Mouse (Mus musculus) neural tube, embryonic 12.5 days (tissue): Measurements from ENCODE around the gene Zfp800. TPM values are rescaled to one million over a fixed set of nuclear protein-coding genes. Genes with fewer than 3 reads are reported as not detected.

Experiments
- ATAC-seq: fragments of 200-750 bp; cut with Nextera tagmentation; 2 replicates; pipeline ENCODE4 v1.8.0; 2017; ENCODE audit warnings: low read depth, mild to moderate bottlenecking, moderate TSS enrichment, moderate library complexity; ENCODE audit not compliant: low FRiP score
- H3K27ac ChIP-seq: fragments of 300-500 bp; sonication (generic); 2 replicates; pipeline ENCODE4 v1.5.1; 2016
- H3K27me3 ChIP-seq: fragments of 300-500 bp; sonication (generic); replicated peaks from 2 replicates; pipeline ENCODE4 v1.6.1; 2016; ENCODE audit warnings: mild to moderate bottlenecking
- H3K36me3 ChIP-seq: fragments of 300-500 bp; sonication (generic); 2 replicates; pipeline ENCODE4 v1.6.1; 2016; ENCODE audit warnings: mild to moderate bottlenecking
- H3K4me1 ChIP-seq: fragments of 300-500 bp; sonication (generic); 2 replicates; pipeline ENCODE4 v1.6.1; 2016
- H3K4me2 ChIP-seq: fragments of 300-500 bp; sonication (generic); replicated peaks from 2 replicates; pipeline ENCODE4 v1.6.1; 2016; ENCODE audit warnings: mild to moderate bottlenecking
- H3K4me3 ChIP-seq: fragments of 300-500 bp; sonication (generic); 2 replicates; pipeline ENCODE4 v1.5.1; 2016
- H3K9ac ChIP-seq: fragments of 300-500 bp; sonication (generic); 2 replicates; pipeline ENCODE4 v1.6.1; 2016; ENCODE audit warnings: mild to moderate bottlenecking
- H3K9me3 ChIP-seq: fragments of 300-500 bp; sonication (generic); 2 replicates; pipeline ENCODE4 v1.6.1; 2016; ENCODE audit warnings: mild to moderate bottlenecking
- WGBS: fragments of 180-500 bp; shearing (Covaris S2); methylation state at CpG from one replicate; pipeline ENCODE4 v1.1.7; 2016; 5-methylcytosine and 5-hydroxymethylcytosine counted together
- polyA plus RNA-seq: library from polyadenylated mRNA; unstranded; fragments of >200 nt; fragmentation: Nextera tagmentation; extraction: Ambion mirVana; gene quantifications from 2 replicates; pipeline ENCODE4 v1.2.1, GENCODE M21; 2016

The Zfp800 gene
- polyA plus RNA-seq, 1 experiment from 2014 or later, result 22.0 TPM

DNA sequence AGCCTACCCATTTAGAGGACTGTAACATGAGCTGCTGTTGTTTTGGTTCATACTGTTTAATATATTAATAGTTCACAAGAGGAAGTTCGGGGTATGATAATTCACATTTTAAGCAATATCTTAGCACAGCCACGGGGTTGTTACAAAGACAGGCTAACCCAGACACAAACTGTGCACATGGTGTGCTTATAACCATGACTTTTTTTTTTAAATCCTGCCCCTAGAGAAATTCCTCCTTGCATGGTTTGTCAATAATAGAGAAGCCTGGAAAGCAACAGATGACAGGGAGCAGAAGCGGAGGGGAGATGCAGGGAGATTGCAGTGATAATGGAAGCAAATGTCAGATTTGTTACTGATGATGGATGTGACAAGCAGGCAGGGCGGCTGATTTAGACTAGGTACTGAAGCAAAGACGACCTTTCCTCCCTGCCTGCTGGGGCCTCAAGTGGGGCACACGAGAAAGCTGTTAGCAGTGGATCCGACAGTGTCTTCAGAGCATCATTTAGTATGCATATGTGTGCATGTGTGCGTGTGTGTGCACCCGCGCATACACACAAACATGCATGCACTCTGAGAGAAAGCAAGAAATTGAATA lies 68.7 kb downstream of the Zfp800 start:
- Histone ChIP-seq H3K9me3 (no peaks in the 10 kb centered on the region), H3K27ac (no peak overlapping the region), H3K4me2 (no peak overlapping the region), H3K4me3 (no peak overlapping the region), H3K9ac (no peak overlapping the region), H3K27me3 (no peaks in the 10 kb centered on the region), H3K36me3 (no peaks in the 10 kb centered on the region), H3K4me1 (no peaks in the 10 kb centered on the region)
- ATAC-seq, result no peak
- 68% methylated on average over 10 of the region's 10 CpGs for WGBS

DNA sequence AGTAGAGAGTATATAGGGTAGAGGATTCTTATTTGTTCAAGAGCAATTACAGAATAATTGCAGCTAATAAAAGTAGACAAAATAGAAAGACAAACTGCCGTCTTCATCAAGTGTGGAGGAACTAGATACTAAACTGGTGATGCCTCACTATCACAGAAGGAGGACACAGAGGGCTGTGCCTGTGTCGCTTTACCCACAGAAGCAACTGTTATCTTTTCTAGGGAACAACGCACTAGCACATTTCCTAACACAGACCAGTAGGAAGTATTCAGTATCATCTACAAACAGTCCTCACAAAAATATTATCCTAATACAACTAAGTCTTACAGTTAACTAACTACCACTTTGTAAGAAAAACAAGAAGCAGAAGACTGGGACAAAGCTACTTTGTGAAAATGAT lies 71.1 kb downstream of the Zfp800 start:
- Histone ChIP-seq H3K27ac (no peak overlapping the region), H3K4me2 (no peak overlapping the region), H3K9me3 (no peaks in the 10 kb centered on the region), H3K4me3 (no peak overlapping the region), H3K4me1 (no peaks in the 10 kb centered on the region), H3K27me3 (no peaks in the 10 kb centered on the region), H3K9ac (no peak overlapping the region), H3K36me3 (no peaks in the 10 kb centered on the region)
- no peak for ATAC-seq
- 85% methylated on average over 3 of the region's 3 CpGs for WGBS

DNA sequence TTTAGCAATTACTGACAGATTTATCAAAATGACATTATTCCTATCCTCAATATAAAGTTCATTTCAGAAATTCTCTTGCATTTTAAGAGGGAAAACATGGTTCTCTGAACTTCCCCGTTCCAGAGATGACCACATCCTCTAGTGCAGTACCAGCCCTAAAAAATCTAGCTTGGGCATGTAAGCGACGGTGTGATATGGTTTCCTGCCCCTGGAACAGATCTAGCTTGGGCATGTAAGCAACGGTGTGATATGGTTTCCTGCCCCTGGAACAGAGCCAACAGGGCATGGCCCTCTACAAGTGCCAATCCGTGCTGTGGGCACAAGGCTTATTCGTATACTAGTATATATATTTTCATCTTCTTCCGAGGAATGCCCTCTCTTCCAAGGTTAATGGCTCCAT lies 75.4 kb downstream of the Zfp800 start:
- H3K27me3 ChIP-seq, result no peaks in the 10 kb centered on the region
- H3K4me1 ChIP-seq, result no peaks in the 10 kb centered on the region
- H3K4me3 ChIP-seq, result no peak overlapping the region
- no peaks in the 10 kb centered on the region for H3K9me3 ChIP-seq
- WGBS, result 93% methylated on average over 7 of the region's 7 CpGs
- no peaks in the 10 kb centered on the region for H3K36me3 ChIP-seq
- H3K9ac ChIP-seq, result no peak overlapping the region
- H3K27ac ChIP-seq, result no peak overlapping the region
- no peak for ATAC-seq
- H3K4me2 ChIP-seq, result no peak overlapping the region

DNA sequence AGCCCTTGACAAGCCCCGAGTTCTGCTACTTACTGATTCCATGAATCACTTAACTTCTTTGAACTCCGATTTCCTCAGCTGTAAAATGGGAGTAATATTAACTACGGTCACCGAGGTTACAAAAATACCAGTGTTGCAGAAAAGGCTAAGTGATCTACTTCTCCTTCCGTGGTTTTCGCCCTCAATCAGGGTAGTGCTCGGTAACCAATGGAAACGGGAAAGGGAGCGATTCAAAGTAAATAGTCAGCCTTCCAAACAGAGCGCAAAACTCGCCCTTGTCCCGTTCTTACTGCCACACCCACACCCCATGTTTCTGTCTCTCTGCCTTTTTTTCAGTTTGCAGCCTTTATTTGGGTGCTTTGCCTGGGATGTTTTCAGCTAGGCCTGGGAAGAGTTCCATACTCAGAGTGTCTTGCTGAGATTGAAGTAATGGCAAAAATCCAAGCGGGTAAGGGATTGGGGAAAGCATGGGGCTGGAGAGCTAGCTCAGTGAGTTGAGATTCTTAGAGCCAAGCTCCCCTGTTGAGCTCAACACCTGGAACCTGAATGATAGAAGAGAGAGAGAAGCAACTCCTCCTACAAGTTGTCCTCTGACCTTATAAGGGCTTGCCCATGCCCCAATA lies 78.0 kb downstream of the Zfp800 start:
- no peak overlapping the region for H3K27ac ChIP-seq
- H3K27me3 ChIP-seq, result no peaks in the 10 kb centered on the region
- H3K4me2 ChIP-seq, result no peak overlapping the region
- no peaks in the 10 kb centered on the region for H3K4me1 ChIP-seq
- H3K36me3 ChIP-seq, result no peaks in the 10 kb centered on the region
- no peaks in the 10 kb centered on the region for H3K9me3 ChIP-seq
- no peak overlapping the region for H3K4me3 ChIP-seq
- WGBS, result 60% methylated on average over 13 of the region's 13 CpGs
- no peak overlapping the region for H3K9ac ChIP-seq
- no peak for ATAC-seq

- Histone ChIP-seq H3K4me1 (no peaks in the 10 kb centered on the region), H3K9me3 (no peaks in the 10 kb centered on the region), H3K27me3 (no peaks in the 10 kb centered on the region), H3K27ac (no peak overlapping the region), H3K36me3 (no peaks in the 10 kb centered on the region), H3K9ac (no peak overlapping the region), H3K4me3 (no peak overlapping the region), H3K4me2 (no peak overlapping the region)
- ATAC-seq, result no peak
- 80% methylated on average over 13 of the region's 13 CpGs for WGBS
Measured at GRCm38 (mm10) chr6:28318820-28319573, 78.8 kb downstream of the Zfp800 start.

DNA sequence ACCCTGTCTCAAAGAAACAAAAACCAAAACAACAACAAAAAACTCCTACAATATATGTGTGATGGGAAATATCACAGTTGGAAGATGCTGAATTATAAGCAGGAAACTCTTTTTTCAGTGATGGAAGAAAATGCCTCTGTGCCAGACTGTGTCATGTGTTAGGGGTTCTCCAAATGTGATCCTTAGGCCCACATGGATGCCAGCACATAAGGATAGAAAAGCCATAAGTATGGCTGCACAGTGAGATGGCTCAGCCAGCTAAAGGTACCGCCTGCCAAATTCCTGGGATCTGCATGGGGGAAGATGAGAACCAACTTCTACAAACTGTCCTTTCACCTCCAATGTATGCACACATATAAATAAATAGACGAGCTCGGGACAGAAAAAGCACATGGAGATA lies 82.6 kb downstream of the Zfp800 start:
- no peaks in the 10 kb centered on the region for H3K9me3 ChIP-seq
- no peak for ATAC-seq
- no peak overlapping the region for H3K4me3 ChIP-seq
- H3K27me3 ChIP-seq, result no peaks in the 10 kb centered on the region
- no peak overlapping the region for H3K4me2 ChIP-seq
- no peaks in the 10 kb centered on the region for H3K4me1 ChIP-seq
- WGBS, result 95% methylated on average over 3 of the region's 3 CpGs
- H3K9ac ChIP-seq, result no peak overlapping the region
- H3K27ac ChIP-seq, result no peak overlapping the region
- no peaks in the 10 kb centered on the region for H3K36me3 ChIP-seq

GRCm38 (mm10) chr6:28312067-28312466 lies 85.7 kb downstream of the Zfp800 start:
- 84% methylated on average over 2 of the region's 2 CpGs for WGBS
- Histone ChIP-seq H3K27ac (no peak overlapping the region), H3K9me3 (no peaks in the 10 kb centered on the region), H3K4me1 (no peaks in the 10 kb centered on the region), H3K4me3 (no peak overlapping the region), H3K4me2 (no peak overlapping the region), H3K27me3 (no peaks in the 10 kb centered on the region), H3K36me3 (no peaks in the 10 kb centered on the region), H3K9ac (no peak overlapping the region)
- no peak for ATAC-seq

- Histone ChIP-seq H3K4me1 (no peaks in the 10 kb centered on the region), H3K4me3 (no peak overlapping the region), H3K9me3 (no peaks in the 10 kb centered on the region), H3K4me2 (no peak overlapping the region), H3K27me3 (no peaks in the 10 kb centered on the region), H3K9ac (no peak overlapping the region), H3K36me3 (no peaks in the 10 kb centered on the region), H3K27ac (no peak overlapping the region)
- ATAC-seq, result no peak
Measured at GRCm38 (mm10) chr6:28309692-28310091, 88.1 kb downstream of the Zfp800 start.

DNA sequence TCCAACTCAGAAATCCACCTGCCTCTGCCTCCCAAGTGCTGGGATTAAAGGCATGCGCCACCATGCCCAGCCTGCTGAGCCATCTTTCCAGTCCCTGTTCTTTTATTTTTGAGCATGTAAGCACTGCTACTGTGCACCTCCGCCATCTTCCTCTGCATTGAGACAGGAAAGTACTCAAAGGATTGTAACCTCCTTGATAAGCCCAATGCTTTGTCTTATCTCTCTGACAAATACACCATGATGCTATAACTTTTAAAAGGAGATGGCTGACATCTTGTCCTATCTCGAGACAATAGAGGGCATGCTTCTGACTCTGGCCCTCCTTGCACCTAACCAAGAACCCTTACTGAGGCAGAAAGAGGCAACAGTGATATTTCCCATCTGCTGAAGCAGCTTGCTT lies 88.9 kb downstream of the Zfp800 start:
- WGBS, result 88% methylated on average over 3 of the region's 3 CpGs
- Histone ChIP-seq H3K9ac (no peak overlapping the region), H3K36me3 (no peaks in the 10 kb centered on the region), H3K4me1 (no peaks in the 10 kb centered on the region), H3K9me3 (no peaks in the 10 kb centered on the region), H3K27me3 (no peaks in the 10 kb centered on the region), H3K4me2 (no peak overlapping the region), H3K4me3 (no peak overlapping the region), H3K27ac (no peak overlapping the region)
- ATAC-seq, result no peak

GRCm38 (mm10) chr6:28306702-28307101 lies 91.1 kb downstream of the Zfp800 start:
- Histone ChIP-seq H3K4me3 (no peak overlapping the region), H3K27ac (no peak overlapping the region), H3K27me3 (no peaks in the 10 kb centered on the region), H3K9me3 (no peaks in the 10 kb centered on the region), H3K4me1 (no peaks in the 10 kb centered on the region), H3K36me3 (no peaks in the 10 kb centered on the region), H3K9ac (no peak overlapping the region), H3K4me2 (no peak overlapping the region)
- WGBS, result 80% methylated on average over 2 of the region's 2 CpGs
- ATAC-seq, result no peak

DNA sequence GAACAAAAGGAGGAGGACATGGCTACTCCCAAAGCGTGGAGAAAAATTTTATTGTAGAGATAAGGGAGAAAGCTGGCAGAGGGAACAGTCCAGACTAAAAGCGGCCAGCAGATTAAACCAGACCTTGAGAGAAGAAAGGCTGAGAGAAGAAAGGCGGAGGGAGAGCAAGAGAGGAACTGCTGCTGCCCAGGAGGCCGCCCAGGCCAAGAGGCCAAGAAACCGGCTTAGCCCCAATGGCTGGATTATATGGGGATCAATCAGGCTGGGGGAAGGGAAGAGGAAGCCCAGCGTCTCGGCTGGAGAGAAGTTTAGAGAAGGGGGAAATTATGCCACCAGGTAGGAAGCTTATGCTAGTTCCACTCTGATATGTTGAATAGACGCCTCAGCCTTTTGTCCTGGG lies 101.5 kb downstream of the Zfp800 start:
- H3K27ac ChIP-seq, result no peak overlapping the region
- no peaks in the 10 kb centered on the region for H3K36me3 ChIP-seq
- H3K27me3 ChIP-seq, result no peaks in the 10 kb centered on the region
- no peak overlapping the region for H3K4me2 ChIP-seq
- 25% methylated on average over 8 of the region's 8 CpGs for WGBS
- no peak overlapping the region for H3K4me3 ChIP-seq
- no peak for ATAC-seq
- no peaks in the 10 kb centered on the region for H3K9me3 ChIP-seq
- no peak overlapping the region for H3K9ac ChIP-seq
- no peaks in the 10 kb centered on the region for H3K4me1 ChIP-seq

DNA sequence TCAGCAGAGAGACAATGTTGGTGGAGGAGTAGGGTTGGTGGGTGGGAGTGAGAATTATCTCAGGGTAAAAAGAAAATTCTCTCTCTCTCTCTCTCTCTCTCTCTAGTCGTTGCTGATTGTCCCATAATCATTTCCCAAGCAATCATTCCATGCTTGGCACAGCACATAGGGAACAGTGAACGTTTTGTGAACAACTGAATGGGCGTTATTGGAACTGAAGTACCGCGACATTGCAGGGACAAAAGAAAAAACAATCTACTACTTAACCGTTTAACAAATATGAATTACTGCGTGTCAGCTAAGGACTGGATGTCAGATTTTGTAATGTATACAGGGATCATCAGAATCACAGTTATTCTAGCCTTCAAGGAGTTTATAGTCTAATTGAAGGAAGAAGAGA lies 102.2 kb downstream of the Zfp800 start:
- ATAC-seq, result no peak
- Histone ChIP-seq H3K4me3 (no peak overlapping the region), H3K27ac (no peak overlapping the region), H3K4me1 (no peaks in the 10 kb centered on the region), H3K36me3 (no peaks in the 10 kb centered on the region), H3K27me3 (no peaks in the 10 kb centered on the region), H3K4me2 (no peak overlapping the region), H3K9ac (no peak overlapping the region), H3K9me3 (no peaks in the 10 kb centered on the region)
- 55% methylated on average over 7 of the region's 7 CpGs for WGBS

DNA sequence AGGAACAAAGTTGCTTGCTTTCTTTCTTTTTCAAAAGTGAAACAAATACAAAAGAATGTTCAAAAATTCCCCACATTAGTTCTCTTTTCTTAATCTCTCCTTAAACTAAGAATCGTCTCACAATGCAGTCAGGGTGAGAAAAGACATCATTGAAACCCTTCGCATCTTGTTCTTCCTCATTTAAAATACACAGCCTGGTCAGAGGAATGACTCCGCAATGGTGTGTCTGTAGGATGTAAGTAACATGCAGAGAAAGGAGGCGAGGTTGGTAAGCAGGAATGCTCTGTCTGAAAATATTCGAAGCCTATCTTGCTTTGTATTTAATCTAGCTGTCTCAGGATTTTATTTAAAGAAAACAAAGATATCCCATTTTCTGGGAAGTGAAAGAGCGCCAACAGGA lies 105.0 kb downstream of the Zfp800 start:
- Histone ChIP-seq H3K4me1 (no peaks in the 10 kb centered on the region), H3K4me3 (no peak overlapping the region), H3K9me3 (no peaks in the 10 kb centered on the region), H3K4me2 (no peak overlapping the region), H3K27me3 (no peaks in the 10 kb centered on the region), H3K27ac (no peak overlapping the region), H3K9ac (no peak overlapping the region), H3K36me3 (no peaks in the 10 kb centered on the region)
- no peak for ATAC-seq
- 91% methylated on average over 6 of the region's 6 CpGs for WGBS
